Comparison of ENCODE assay signal across 9 mouse cellular contexts in genomic region chr1:25105367-25105766, GRCm38 (mm10).
DNase-seq lines count a peak whose midpoint lies in the region; ATAC-seq and TF ChIP-seq lines count a peak whose summit lies in the region.
"Had no signal": no experiment of that assay in that cellular context is flagged by ENCODE, and none has a peak within 500 bp of the region (broad histone marks: within the 10 kb centered on the region; RNA-seq: fewer than 3 reads in every experiment).

No protein-coding gene starts in this region.

- no peaks in the 10 kb centered on the region for H3K27me3 ChIP-seq in forebrain, embryonic 14.5 days (replicated peaks; ENCODE audit: control insufficient read depth, insufficient read depth, low read length)
- no peaks in the 10 kb centered on the region for H3K27me3 ChIP-seq in forebrain, embryonic 10.5 days (ENCODE audit: poor library complexity, severe bottlenecking)
- no peaks in the 10 kb centered on the region for H3K27me3 ChIP-seq in liver, postnatal 0 days (ENCODE audit: insufficient read depth, low read length)
- H3K27me3 ChIP-seq in stomach, postnatal 0 days (ENCODE audit: control insufficient read depth, insufficient read depth, low read length) = no peaks in the 10 kb centered on the region
- H3K27me3 ChIP-seq: limb, embryonic 13.5 days had no signal

- no peak overlapping the region for H3K9ac ChIP-seq in forebrain, embryonic 14.5 days (ENCODE audit: low read length)
- H3K9ac ChIP-seq in liver, postnatal 0 days (replicated peaks) = no peak overlapping the region
- no peak overlapping the region for H3K9ac ChIP-seq in stomach, postnatal 0 days (ENCODE audit: low read length)
- H3K9ac ChIP-seq: limb, embryonic 13.5 days had no signal

- H3K9me3 ChIP-seq in forebrain, embryonic 14.5 days (replicated peaks; ENCODE audit: control insufficient read depth, low read length) = no peaks in the 10 kb centered on the region
- H3K9me3 ChIP-seq in forebrain, embryonic 10.5 days = no peaks in the 10 kb centered on the region
- no peaks in the 10 kb centered on the region for H3K9me3 ChIP-seq in liver, postnatal 0 days (ENCODE audit: low read length)
- no peaks in the 10 kb centered on the region for H3K9me3 ChIP-seq in stomach, postnatal 0 days (ENCODE audit: control insufficient read depth, low read length)
- H3K9me3 ChIP-seq: limb, embryonic 13.5 days had no signal

- H3K36me3 ChIP-seq in forebrain, embryonic 14.5 days (ENCODE audit: control insufficient read depth, insufficient read depth, low read length) = no peaks in the 10 kb centered on the region
- no peaks in the 10 kb centered on the region for H3K36me3 ChIP-seq in forebrain, embryonic 10.5 days (replicated peaks)
- H3K36me3 ChIP-seq in liver, postnatal 0 days (replicated peaks; ENCODE audit: insufficient read depth, low read length) = no peaks in the 10 kb centered on the region
- H3K36me3 ChIP-seq in stomach, postnatal 0 days (ENCODE audit: control insufficient read depth, insufficient read depth, low read length) = no peaks in the 10 kb centered on the region
- H3K36me3 ChIP-seq: limb, embryonic 13.5 days had no signal

- peak; percentile 41; the same call in 1 of the 2 replicates for ATAC-seq in forebrain, embryonic 14.5 days
- peak; percentile 50; the same call in 1 of the 2 replicates for ATAC-seq in liver, postnatal 0 days
- ATAC-seq in stomach, postnatal 0 days (ENCODE audit: low FRiP score, low TSS enrichment) = no peak
- ATAC-seq in CD4-positive, CD25-positive, alpha-beta regulatory T cell, adult 4 months = no peak

- DNase-seq in forebrain, embryonic 14.5 days (ENCODE audit: low spot score) = peak; percentile 82
- DNase-seq in forebrain, embryonic 10.5 days (ENCODE audit: extremely low spot score, low spot score) = no peak
- peak; percentile 82 for DNase-seq in brain, embryonic 18.5 days (ENCODE audit: low read depth, low spot score)
- peak; percentile 9 for DNase-seq in gastrocnemius, adult 18-20 months (ENCODE audit: low spot score)
- peak; percentile 72 to 81 for DNase-seq in kidney, postnatal 25 days
- DNase-seq in liver, postnatal 0 days = peak; percentile 18
- peak; percentile 31 for DNase-seq in stomach, postnatal 0 days (ENCODE audit: low spot score)

- WGBS in forebrain, embryonic 14.5 days = 56% methylated on average over 4 of the region's 4 CpGs
- 77% methylated on average over 4 of the region's 4 CpGs for WGBS in forebrain, embryonic 10.5 days
- 43% methylated on average over 4 of the region's 4 CpGs for WGBS in liver, postnatal 0 days (ENCODE audit: insufficient replicate concordance)
- 25% methylated on average over 4 of the region's 4 CpGs for WGBS in stomach, postnatal 0 days

- TF ChIP-seq CTCF in liver, postnatal 0 days (IDR thresholded peaks at IDR 0.05; ENCODE audit: low read depth) = no peak
- TF ChIP-seq CTCF in stomach, postnatal 0 days (IDR thresholded peaks at IDR 0.05; ENCODE audit: low read depth) = no peak

- H3K4me3 ChIP-seq in forebrain, embryonic 14.5 days (ENCODE audit: low read depth, low read length) = no peak overlapping the region
- no peak overlapping the region for H3K4me3 ChIP-seq in forebrain, embryonic 10.5 days
- no peak overlapping the region for H3K4me3 ChIP-seq in liver, postnatal 0 days (ENCODE audit: low read depth, low read length)
- no peak overlapping the region for H3K4me3 ChIP-seq in stomach, postnatal 0 days (ENCODE audit: low read depth, low read length)
- H3K4me3 ChIP-seq: limb, embryonic 13.5 days had no signal

- no peak overlapping the region for H3K4me2 ChIP-seq in forebrain, embryonic 14.5 days (ENCODE audit: low read length)
- no peak overlapping the region for H3K4me2 ChIP-seq in liver, postnatal 0 days (ENCODE audit: low read depth, low read length)
- H3K4me2 ChIP-seq in stomach, postnatal 0 days (replicated peaks; ENCODE audit: low read depth) = no peak overlapping the region
- H3K4me2 ChIP-seq: limb, embryonic 13.5 days had no signal

- no peak overlapping the region for H3K27ac ChIP-seq in forebrain, embryonic 14.5 days (ENCODE audit: low read depth, low read length)
- no peak overlapping the region for H3K27ac ChIP-seq in forebrain, embryonic 10.5 days
- H3K27ac ChIP-seq in liver, postnatal 0 days (ENCODE audit: low read depth) = no peak overlapping the region
- no peak overlapping the region for H3K27ac ChIP-seq in stomach, postnatal 0 days (replicated peaks)
- H3K27ac ChIP-seq: limb, embryonic 13.5 days had no signal

- TF ChIP-seq EP300 in liver, postnatal 0 days (IDR thresholded peaks at IDR 0.05; ENCODE audit: low read depth) = no peak
- no peak for TF ChIP-seq EP300 in stomach, postnatal 0 days (optimal IDR thresholded peaks at IDR 0.05)

- peaks cover 9% of the 10 kb centered on the region; the same call in 1 of the 2 replicates for H3K4me1 ChIP-seq in forebrain, embryonic 14.5 days (ENCODE audit: control insufficient read depth, insufficient read depth, low read length)
- H3K4me1 ChIP-seq in forebrain, embryonic 10.5 days = peaks cover 21% of the 10 kb centered on the region
- H3K4me1 ChIP-seq in liver, postnatal 0 days (ENCODE audit: insufficient read depth) = no peaks in the 10 kb centered on the region
- no peaks in the 10 kb centered on the region for H3K4me1 ChIP-seq in stomach, postnatal 0 days (replicated peaks; ENCODE audit: control insufficient read depth, insufficient read depth)
- H3K4me1 ChIP-seq: limb, embryonic 13.5 days had no signal

Comparison
In these comparisons a context has a peak if more than half of its experiments do, and no peak if none do; other contexts are left out.
1. ATAC-seq: peak in forebrain, embryonic 14.5 days (single experiment) and liver, postnatal 0 days (single experiment); none in stomach, postnatal 0 days (single experiment) and CD4-positive, CD25-positive, alpha-beta regulatory T cell, adult 4 months (single experiment).